Mouse (Mus musculus): ENCODE measurements around the gene Cap1. TPM values are rescaled to one million over a fixed set of nuclear protein-coding genes. Genes with fewer than 3 reads are reported as not detected.
A peak's percentile ranks its signal among the peaks of the same experiment; 100 is the strongest.

Cap1 gene
- polyA plus RNA-seq, 1 experiment from 2014 or later, result 84.9 TPM

DNA sequence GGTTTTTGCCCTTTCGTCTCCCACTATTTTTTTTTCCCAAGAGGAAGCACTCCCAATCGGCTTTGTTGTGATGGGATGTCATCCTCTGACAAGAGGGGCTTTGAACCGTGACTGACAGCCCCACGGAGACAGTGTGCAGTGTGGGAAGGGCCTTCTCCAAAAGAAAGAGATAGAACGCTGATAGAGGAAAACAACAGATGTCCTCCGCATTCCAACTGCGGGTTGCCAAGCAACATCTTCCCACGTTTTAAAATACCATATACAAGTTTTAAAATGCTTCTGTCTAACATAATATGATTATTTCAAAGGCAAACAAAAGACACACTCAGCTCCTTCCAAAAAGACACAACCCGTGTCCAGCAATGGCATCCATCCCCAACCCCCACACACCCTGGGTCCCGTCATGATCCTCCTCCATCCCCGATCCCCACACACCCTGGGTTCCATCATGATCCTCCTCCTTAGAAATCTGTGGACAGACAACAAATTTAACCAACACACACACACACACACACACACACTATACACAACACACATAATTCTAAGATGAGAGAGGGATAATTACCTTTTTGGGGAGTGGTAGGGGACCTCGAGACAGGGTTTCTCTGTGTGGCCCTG, 23.8 kb upstream of the Cap1 start:
- Histone ChIP-seq H3K36me3 (no peaks in the 10 kb centered on the region), H3K4me2 (replicated peaks) (no peak overlapping the region), H3K9me3 (0 out of 2 replicates have a peak, but pooled peaks cover 4% of the 10 kb centered on the region), H3K27me3 (replicated peaks) (no peaks in the 10 kb centered on the region), H3K4me3 (replicated peaks) (no peak overlapping the region), H3K4me1 (replicated peaks) (no peaks in the 10 kb centered on the region), H3K27ac (no peak overlapping the region), H3K9ac (no peak overlapping the region)
- WGBS, result 54% methylated on average over 12 of the region's 12 CpGs
- ATAC-seq, result no peak

DNA sequence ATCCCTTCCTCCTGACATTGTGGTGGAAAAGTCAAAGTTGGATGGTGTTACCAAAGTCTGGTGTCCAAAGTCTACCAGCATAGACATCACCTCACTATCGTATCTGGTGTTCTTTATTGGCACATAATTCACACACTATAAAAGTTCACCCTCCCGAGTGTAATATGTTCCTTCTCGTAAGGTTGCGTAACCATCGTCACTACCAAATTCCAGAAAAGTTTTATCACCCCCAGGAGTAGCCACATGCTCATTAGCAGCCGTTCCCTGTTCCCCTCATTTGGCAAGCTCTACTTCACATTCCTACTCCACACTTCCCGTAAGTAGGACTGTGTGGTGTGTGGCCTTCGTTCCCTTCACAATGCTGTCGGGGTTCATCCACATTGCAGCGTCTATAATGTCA, 19.5 kb upstream of the Cap1 start:
- 74% methylated on average over 10 of the region's 10 CpGs for WGBS
- no peaks in the 10 kb centered on the region for H3K9me3 ChIP-seq
- no peak overlapping the region for H3K27ac ChIP-seq
- no peaks in the 10 kb centered on the region for H3K4me1 ChIP-seq (replicated peaks)
- ATAC-seq, result no peak
- H3K27me3 ChIP-seq (replicated peaks), result no peaks in the 10 kb centered on the region
- no peaks in the 10 kb centered on the region for H3K36me3 ChIP-seq
- no peak overlapping the region for H3K9ac ChIP-seq
- no peak overlapping the region for H3K4me3 ChIP-seq (replicated peaks)
- no peak overlapping the region for H3K4me2 ChIP-seq (replicated peaks)

DNA sequence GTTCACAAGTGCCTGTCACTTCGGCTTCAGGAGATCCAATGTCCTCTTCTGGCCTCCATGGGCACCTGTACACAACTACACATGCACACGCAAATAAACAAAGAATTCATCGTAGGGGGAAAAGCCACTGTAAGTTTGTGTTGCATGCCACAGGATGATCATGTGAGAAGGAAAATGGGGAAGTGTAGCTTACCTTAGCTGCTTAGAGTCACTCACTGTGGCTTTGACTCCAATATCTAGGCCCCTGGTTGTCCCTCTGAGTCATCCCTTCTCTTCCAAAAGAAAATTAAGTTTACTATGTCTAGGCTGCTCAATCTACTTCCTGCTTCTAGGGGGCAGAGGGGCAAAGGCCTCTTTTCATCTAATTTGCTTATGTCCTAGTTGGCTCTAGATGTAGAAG, 17.9 kb upstream of the Cap1 start:
- H3K9ac ChIP-seq, result no peak overlapping the region
- no peaks in the 10 kb centered on the region for H3K27me3 ChIP-seq (replicated peaks)
- no peak for ATAC-seq
- H3K9me3 ChIP-seq, result no peaks in the 10 kb centered on the region
- H3K36me3 ChIP-seq, result no peaks in the 10 kb centered on the region
- no peak overlapping the region for H3K4me2 ChIP-seq (replicated peaks)
- no peaks in the 10 kb centered on the region for H3K4me1 ChIP-seq (replicated peaks)
- 92% methylated on average over 3 of the region's 3 CpGs for WGBS
- no peak overlapping the region for H3K4me3 ChIP-seq (replicated peaks)
- H3K27ac ChIP-seq, result no peak overlapping the region

DNA sequence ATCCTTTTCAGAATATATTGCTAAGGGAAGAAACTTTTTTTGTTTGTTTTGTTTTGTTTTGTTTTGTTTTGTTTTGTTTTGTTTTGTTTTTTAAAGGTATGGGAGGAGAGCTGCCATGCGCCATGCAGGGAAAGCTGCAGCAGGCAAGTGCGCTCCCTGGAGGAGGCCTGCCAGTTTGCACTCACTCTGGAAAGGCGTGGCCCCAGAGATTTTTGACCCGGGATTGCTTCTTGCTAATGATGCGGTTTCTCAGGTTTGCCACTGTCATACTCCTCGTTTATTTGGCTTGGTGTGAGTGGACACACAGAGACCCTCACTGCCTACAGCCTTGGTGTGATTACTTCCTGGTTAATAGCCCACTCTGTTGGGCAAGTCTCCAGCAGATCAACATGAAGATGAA, 16.3 kb upstream of the Cap1 start:
- Histone ChIP-seq H3K27ac (no peak overlapping the region), H3K9ac (no peak overlapping the region), H3K4me3 (replicated peaks) (no peak overlapping the region), H3K4me2 (replicated peaks) (no peak overlapping the region), H3K9me3 (no peaks in the 10 kb centered on the region), H3K27me3 (replicated peaks) (no peaks in the 10 kb centered on the region), H3K36me3 (no peaks in the 10 kb centered on the region), H3K4me1 (replicated peaks) (no peaks in the 10 kb centered on the region)
- WGBS, result 25% methylated on average over 6 of the region's 6 CpGs
- ATAC-seq, result no peak

DNA sequence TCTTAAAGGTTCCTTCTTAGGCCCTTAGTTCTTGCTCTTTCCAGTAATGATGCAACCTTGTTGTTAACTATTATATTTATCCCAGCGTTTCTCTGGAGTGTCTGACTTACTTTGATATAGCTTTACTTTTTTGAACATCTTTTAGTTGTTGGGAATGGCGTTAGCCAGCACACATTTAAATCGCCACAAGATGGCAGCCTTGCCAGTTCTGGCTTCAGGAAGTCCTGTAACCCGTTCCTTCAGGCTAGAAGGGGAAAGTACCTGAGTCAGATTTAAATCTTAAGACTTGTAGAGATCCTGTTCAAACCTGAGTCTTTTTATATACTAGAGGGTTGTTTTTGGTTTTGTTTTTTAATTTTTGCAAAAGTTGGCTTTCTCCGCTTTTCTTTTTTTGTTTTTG, 12.5 kb upstream of the Cap1 start:
- no peak overlapping the region for H3K9ac ChIP-seq
- H3K27me3 ChIP-seq (replicated peaks), result no peaks in the 10 kb centered on the region
- no peak overlapping the region for H3K4me2 ChIP-seq (replicated peaks)
- H3K36me3 ChIP-seq, result no peaks in the 10 kb centered on the region
- H3K4me3 ChIP-seq (replicated peaks), result no peak overlapping the region
- H3K9me3 ChIP-seq, result no peaks in the 10 kb centered on the region
- no peaks in the 10 kb centered on the region for H3K4me1 ChIP-seq (replicated peaks)
- peak; percentile 83 for ATAC-seq
- H3K27ac ChIP-seq, result no peak overlapping the region
- WGBS, result 11% methylated on average over 5 of the region's 5 CpGs

DNA sequence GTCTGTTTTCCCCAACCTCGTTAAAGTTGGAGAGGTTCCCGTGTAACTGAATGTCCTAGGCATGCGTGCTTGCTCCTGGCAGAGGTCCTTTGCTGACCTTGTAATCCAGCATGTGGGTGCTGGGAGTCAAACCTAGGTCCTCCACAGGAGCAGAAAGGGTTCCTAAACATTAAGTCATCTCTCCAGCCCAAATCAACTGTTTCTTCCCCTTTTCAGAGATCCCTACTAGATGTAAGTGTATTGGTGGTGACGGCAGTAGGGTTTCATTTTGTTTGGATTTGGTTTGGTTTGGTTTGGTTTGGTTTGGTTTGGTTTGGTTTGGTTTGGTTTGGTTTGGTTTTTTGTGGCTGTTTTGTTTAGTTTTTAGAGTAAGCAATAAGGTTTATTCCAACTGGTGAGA, 11.9 kb upstream of the Cap1 start:
- H3K4me2 ChIP-seq (replicated peaks), result no peak overlapping the region
- H3K27me3 ChIP-seq (replicated peaks), result no peaks in the 10 kb centered on the region
- 83% methylated on average over 4 of the region's 4 CpGs for WGBS
- ATAC-seq, result no peak
- no peak overlapping the region for H3K27ac ChIP-seq
- H3K4me1 ChIP-seq (replicated peaks), result no peaks in the 10 kb centered on the region
- no peaks in the 10 kb centered on the region for H3K9me3 ChIP-seq
- no peak overlapping the region for H3K4me3 ChIP-seq (replicated peaks)
- no peaks in the 10 kb centered on the region for H3K36me3 ChIP-seq
- no peak overlapping the region for H3K9ac ChIP-seq

DNA sequence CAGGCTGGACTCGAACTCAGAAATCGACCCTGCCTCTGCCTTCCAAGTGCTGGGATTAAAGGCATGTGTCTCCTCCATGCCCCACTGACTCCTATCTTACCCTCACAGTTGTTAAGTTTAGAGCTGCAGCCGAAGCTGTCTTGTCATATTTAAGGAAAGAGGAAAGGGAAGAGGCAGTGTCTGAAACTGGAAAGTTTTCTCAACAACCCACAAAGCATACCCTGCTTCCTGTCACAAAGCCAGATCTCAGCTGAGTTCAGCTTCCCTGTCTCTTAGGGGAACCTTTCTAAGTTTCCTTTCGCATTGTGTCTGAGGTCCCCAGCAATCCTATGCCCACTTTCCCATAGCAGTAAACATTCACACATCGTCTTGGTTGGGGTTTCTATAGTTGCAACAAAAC, 6.3 kb upstream of the Cap1 start:
- Histone ChIP-seq H3K9ac (no peak overlapping the region), H3K27me3 (replicated peaks) (no peaks in the 10 kb centered on the region), H3K9me3 (no peaks in the 10 kb centered on the region), H3K4me1 (replicated peaks) (peaks cover 4% of the 10 kb centered on the region; the same call in 1 of the 2 replicates), H3K36me3 (no peaks in the 10 kb centered on the region), H3K4me3 (replicated peaks) (no peak overlapping the region), H3K4me2 (replicated peaks) (no peak overlapping the region), H3K27ac (no peak overlapping the region)
- 64% methylated on average over 5 of the region's 5 CpGs for WGBS
- ATAC-seq, result no peak

DNA sequence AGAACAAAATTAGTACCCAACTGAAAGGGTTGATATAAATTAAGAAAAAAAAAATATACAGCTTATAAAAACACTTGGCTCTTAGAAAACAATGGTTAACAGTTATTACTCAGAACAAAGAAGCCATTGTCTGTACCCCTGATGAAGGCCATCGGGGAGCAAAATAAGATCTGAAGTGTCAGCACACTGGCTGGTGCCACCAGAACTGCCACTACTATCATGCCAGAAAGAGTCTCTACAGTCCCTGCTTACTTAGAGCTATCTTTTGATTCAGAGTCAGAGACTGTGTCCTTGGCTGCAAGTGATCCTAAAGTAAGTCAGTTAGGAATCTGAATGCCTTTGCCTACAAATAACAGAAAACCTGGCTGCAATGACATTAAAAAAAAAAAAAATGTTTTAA, 5.7 kb upstream of the Cap1 start:
- Histone ChIP-seq H3K4me3 (replicated peaks) (no peak overlapping the region), H3K36me3 (no peaks in the 10 kb centered on the region), H3K27ac (0 out of 2 replicates have a peak overlapping the region, but pooled peaks have one; percentile 32), H3K27me3 (replicated peaks) (no peaks in the 10 kb centered on the region), H3K9me3 (no peaks in the 10 kb centered on the region), H3K9ac (no peak overlapping the region), H3K4me2 (replicated peaks) (no peak overlapping the region), H3K4me1 (replicated peaks) (peaks cover 4% of the 10 kb centered on the region; the same call in 1 of the 2 replicates)
- WGBS, result 31% methylated on average over 1 of the region's 1 CpGs
- ATAC-seq, result no peak

DNA sequence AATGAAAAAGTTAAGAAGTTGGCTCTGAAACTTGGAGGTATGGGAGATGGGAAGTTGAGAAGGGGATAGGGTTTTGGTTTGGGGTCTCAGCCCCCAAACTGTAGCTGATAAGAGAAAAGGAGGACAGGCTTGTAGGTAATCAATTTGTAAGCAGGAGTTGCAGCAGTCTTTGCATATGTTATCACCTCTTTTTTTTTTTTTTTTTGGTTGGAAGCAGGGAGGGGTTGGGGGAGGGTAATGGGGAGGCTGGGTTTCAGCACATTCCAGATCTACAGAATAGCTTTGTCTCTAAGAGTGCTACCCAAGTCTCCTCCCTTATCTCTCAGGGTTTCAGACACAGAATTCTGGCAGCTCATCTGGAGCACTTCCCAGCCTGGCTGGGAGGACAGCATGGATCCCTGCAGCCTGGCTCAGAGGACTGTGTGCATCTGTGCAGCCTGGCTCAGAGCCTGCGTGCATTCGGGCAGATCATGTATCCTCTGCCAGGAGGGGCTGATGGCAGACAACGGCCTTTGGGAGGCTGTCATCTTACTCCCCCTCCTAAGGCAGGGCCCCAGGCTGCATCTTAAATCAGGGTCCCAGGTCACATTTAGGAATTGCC, 5.1 kb upstream of the Cap1 start:
- Histone ChIP-seq H3K9ac (no peak overlapping the region), H3K4me3 (replicated peaks) (no peak overlapping the region), H3K9me3 (no peaks in the 10 kb centered on the region), H3K27ac (peak overlapping the region; percentile 32; the same call in 1 of the 2 replicates), H3K36me3 (no peaks in the 10 kb centered on the region), H3K4me2 (replicated peaks) (no peak overlapping the region), H3K4me1 (replicated peaks) (peaks cover 4% of the 10 kb centered on the region; the same call in 1 of the 2 replicates), H3K27me3 (replicated peaks) (no peaks in the 10 kb centered on the region)
- no peak for ATAC-seq
- WGBS, result 30% methylated on average over 3 of the region's 3 CpGs

DNA sequence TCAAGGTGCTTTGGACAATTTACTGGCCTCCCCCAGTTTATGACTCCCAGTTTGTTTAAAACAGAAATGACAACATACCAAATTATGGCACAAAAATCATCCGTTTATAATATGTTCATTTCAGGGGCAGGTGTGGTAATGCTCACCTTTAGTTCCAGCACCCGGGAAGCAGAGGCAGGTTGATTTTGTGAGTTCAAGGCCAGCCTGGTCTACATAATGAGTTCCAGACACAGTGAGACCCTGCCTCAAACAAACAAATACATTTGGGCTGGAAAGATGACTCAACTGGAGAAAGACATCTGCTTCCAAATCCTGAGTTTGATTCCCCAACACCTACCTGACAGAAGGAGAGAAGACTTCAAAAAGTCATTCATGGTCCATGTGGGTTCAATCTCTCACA, 1.5 kb upstream of the Cap1 start:
- H3K27ac ChIP-seq, result peak overlapping the region; percentile 100
- peak overlapping the region; percentile 81 for H3K4me2 ChIP-seq (replicated peaks)
- no peaks in the 10 kb centered on the region for H3K9me3 ChIP-seq
- no peaks in the 10 kb centered on the region for H3K36me3 ChIP-seq
- H3K9ac ChIP-seq, result no peak overlapping the region; the same call in 1 of the 2 replicates
- no peak for ATAC-seq
- peaks cover 23% of the 10 kb centered on the region for H3K4me1 ChIP-seq (replicated peaks)
- WGBS, result 60% methylated on average over 2 of the region's 2 CpGs
- H3K4me3 ChIP-seq (replicated peaks), result 0 out of 2 replicates have a peak overlapping the region, but pooled peaks have one; percentile 84
- H3K27me3 ChIP-seq (replicated peaks), result no peaks in the 10 kb centered on the region

DNA sequence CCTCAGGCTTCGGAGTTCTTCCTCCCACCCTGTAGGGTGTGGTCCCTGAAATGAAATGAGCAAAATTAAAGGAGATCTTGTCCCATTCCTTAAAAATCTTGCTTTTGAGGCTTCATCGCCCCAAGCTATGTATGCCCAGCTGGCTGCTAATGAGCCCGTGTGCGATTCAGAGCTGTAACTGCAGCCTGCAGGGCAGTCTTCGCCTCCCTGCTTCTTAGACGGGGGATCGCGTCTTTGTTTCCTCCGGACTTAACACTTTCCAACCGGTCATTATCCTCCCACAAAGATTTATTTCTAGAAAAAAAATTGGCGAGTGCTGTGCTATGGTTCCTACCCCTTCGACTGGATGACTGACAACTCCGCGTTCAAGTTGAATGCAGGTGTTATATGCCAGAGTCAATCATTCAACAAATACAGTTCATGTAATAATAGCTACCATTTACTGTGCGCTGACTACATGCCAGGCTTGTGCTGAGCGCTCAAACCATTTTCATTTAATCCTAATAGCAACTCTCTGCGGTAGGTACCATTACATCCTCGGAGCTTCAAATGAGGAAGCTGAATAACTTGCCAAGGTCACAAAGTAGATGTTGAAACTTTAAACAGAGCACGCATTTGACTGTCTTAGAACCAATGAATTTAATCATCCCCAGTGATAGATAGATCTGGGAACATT, 861 bp upstream of the Cap1 start:
- Histone ChIP-seq H3K27me3 (replicated peaks) (no peaks in the 10 kb centered on the region), H3K4me3 (replicated peaks) (peak overlapping the region; percentile 84), H3K36me3 (no peaks in the 10 kb centered on the region), H3K4me1 (replicated peaks) (peaks cover 27% of the 10 kb centered on the region), H3K4me2 (replicated peaks) (peak overlapping the region; percentile 81), H3K9me3 (no peaks in the 10 kb centered on the region), H3K9ac (peak overlapping the region; percentile 76), H3K27ac (peak overlapping the region; percentile 100)
- ATAC-seq, result no peak; the same call in 1 of the 2 replicates
- WGBS, result 5% methylated on average over 19 of the region's 19 CpGs

DNA sequence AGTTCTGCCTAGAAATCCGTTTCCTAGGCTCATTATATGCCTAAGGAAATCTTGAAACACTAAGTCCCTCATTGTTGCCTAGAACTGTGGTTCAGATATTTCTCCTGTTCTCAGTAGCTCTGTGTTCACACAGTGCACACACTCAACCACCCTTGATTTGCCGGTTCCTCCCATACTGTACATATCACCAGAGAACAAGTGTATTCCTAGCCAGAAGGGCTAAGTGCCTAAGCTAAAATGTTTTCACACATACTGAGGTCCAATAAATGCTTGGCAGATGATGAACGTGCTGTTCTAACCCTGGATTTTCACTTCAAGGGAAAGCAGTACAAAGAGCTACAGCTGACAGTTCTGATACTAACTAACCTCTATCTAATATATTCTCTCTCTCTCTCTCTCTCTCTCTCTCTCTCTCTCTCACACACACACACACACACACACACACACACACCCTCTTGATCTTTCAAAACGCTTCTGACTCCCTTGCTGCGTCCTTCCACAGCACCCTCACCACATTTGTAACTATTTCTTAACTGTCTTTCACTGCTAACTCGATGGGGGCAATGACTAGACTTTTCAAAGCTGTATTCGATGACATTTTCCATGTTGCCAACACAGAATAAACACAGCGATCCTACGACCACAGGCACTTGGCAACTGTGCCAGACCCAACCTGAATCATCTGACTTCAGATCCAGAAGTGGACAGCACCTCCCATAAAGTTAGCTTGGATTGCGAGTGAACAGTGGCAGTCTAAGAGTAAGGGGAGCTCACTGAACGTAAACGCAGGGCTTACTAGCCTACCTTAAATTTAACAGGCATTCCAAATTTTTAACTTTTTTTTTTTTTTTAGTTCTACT, 1.1 kb downstream of the Cap1 start:
- WGBS, result 27% methylated on average over 12 of the region's 12 CpGs
- Histone ChIP-seq H3K9ac (peak overlapping the region; percentile 70), H3K27me3 (replicated peaks) (no peaks in the 10 kb centered on the region), H3K36me3 (no peaks in the 10 kb centered on the region), H3K27ac (peak overlapping the region; percentile 32; the same call in 1 of the 2 replicates), H3K4me3 (replicated peaks) (peak overlapping the region; percentile 84), H3K4me1 (replicated peaks) (peaks cover 24% of the 10 kb centered on the region), H3K9me3 (no peaks in the 10 kb centered on the region), H3K4me2 (replicated peaks) (peak overlapping the region; percentile 66)
- ATAC-seq, result no peak
